Mouse (Mus musculus): Measurements from ENCODE around the gene Npc1l1. TPM values are rescaled to one million over a fixed set of nuclear protein-coding genes. Genes with fewer than 3 reads are reported as not detected.

Npc1l1 gene
- total and polyA plus RNA-seq, 3 experiments: 0.10 TPM; not detected in 2

GRCm38 (mm10) chr11:6174719-6175118, 55.2 kb downstream of the Npc1l1 start (continued):
- no peak for TF ChIP-seq MYB (IDR thresholded peaks at IDR 0.05; ENCODE audit: low read depth, low read length)
- TF ChIP-seq BHLHE40 (IDR thresholded peaks at IDR 0.05; ENCODE audit: borderline replicate concordance, low read depth, low read length): peak; percentile 61; the same call in 1 of the 2 replicates
- TF ChIP-seq ZMIZ1 (IDR thresholded peaks at IDR 0.05; ENCODE audit: low read depth, low read length): no peak
- TF ChIP-seq GABPA (IDR thresholded peaks at IDR 0.05; ENCODE audit: low read depth, low read length): no peak
- no peak for TF ChIP-seq CHD1 (IDR thresholded peaks at IDR 0.05; ENCODE audit: low read depth, low read length)
- peak; percentile 62; the same call in 1 of the 2 replicates for TF ChIP-seq RCOR1 (IDR thresholded peaks at IDR 0.05; ENCODE audit: low read depth, low read length)
- TF ChIP-seq KAT2A (conservative IDR thresholded peaks at IDR 0.05; ENCODE audit: low read depth, low read length): no peak
- peak in 1 of 2 experiments; percentile 54; a peak in 2 of 4 replicates for TF ChIP-seq EP300 (IDR thresholded peaks at IDR 0.05; ENCODE audit: low read depth in 1 of 2, low read length in 2 of 2)
- TF ChIP-seq ZKSCAN1 (IDR thresholded peaks at IDR 0.05; ENCODE audit: low read depth, low read length): no peak
- TF ChIP-seq MYC (IDR thresholded peaks at IDR 0.05; ENCODE audit: low read depth, low read length): peak; percentile 90
- peak; percentile 76 for TF ChIP-seq ETS1 (IDR thresholded peaks at IDR 0.05; ENCODE audit: low read depth, low read length)

GRCm38 (mm10) chr11:6169041-6169663, 60.8 kb downstream of the Npc1l1 start:
- H3K4me3 ChIP-seq (ENCODE audit: control insufficient read depth in 1 of 2, insufficient read depth in 1 of 2, low read depth in 2 of 2, low read length in 2 of 2): no peak overlapping the region
- H3K79me2 ChIP-seq (ENCODE audit: control insufficient read depth, insufficient read depth, low read length, poor library complexity): peaks cover 34% of the 10 kb centered on the region
- no peaks in the 10 kb centered on the region for H3K9me3 ChIP-seq (replicated peaks; ENCODE audit: insufficient read depth, low read length)
- peaks cover 0 to 5% of the 10 kb centered on the region in 2 experiments; a peak in 2 of 4 replicates for H3K36me3 ChIP-seq (ENCODE audit: control insufficient read depth in 1 of 2, insufficient read depth in 2 of 2, low read length in 2 of 2)
- H3K4me1 ChIP-seq (ENCODE audit: control insufficient read depth in 1 of 2, insufficient read depth in 2 of 2, low read length in 2 of 2): no peaks in the 10 kb centered on the region
- H3K27ac ChIP-seq (ENCODE audit: control insufficient read depth, low read depth, low read length): no peak overlapping the region
- H3K27me3 ChIP-seq (ENCODE audit: control insufficient read depth in 1 of 2, insufficient read depth in 2 of 2, low read length in 2 of 2): no peaks in the 10 kb centered on the region
- DNase-seq (ENCODE audit: low read depth, low spot score): no peak
- no peak for TF ChIP-seq ZKSCAN1 (IDR thresholded peaks at IDR 0.05; ENCODE audit: low read depth, low read length)
- TF ChIP-seq RCOR1 (IDR thresholded peaks at IDR 0.05; ENCODE audit: low read depth, low read length): no peak
- TF ChIP-seq NRF1 (IDR thresholded peaks at IDR 0.05; ENCODE audit: insufficient read depth, low read depth, low read length, poor library complexity, severe bottlenecking): no peak
- TF ChIP-seq JUND (IDR thresholded peaks at IDR 0.05; ENCODE audit: low read depth, low read length): no peak
- TF ChIP-seq CHD2 (IDR thresholded peaks at IDR 0.05; ENCODE audit: low read length): no peak
- H3K9ac ChIP-seq (ENCODE audit: control insufficient read depth, low read depth, low read length, poor library complexity, severe bottlenecking): no peak overlapping the region

GRCm38 (mm10) chr11:6166351-6166750, 63.6 kb downstream of the Npc1l1 start:
- Histone ChIP-seq H3K4me1 (ENCODE audit: control insufficient read depth in 1 of 2, insufficient read depth in 2 of 2, low read length in 2 of 2) (no peaks in the 10 kb centered on the region), H3K9me3 (replicated peaks; ENCODE audit: insufficient read depth, low read length) (no peaks in the 10 kb centered on the region), H3K27ac (ENCODE audit: control insufficient read depth, low read depth, low read length) (no peak overlapping the region), H3K4me3 (ENCODE audit: control insufficient read depth in 1 of 2, insufficient read depth in 1 of 2, low read depth in 2 of 2, low read length in 2 of 2) (no peak overlapping the region), H3K79me2 (ENCODE audit: control insufficient read depth, insufficient read depth, low read length, poor library complexity) (peaks cover 26% of the 10 kb centered on the region), H3K36me3 (ENCODE audit: control insufficient read depth in 1 of 2, insufficient read depth in 2 of 2, low read length in 2 of 2) (peaks cover 0 to 5% of the 10 kb centered on the region in 2 experiments; a peak in 2 of 4 replicates), H3K9ac (ENCODE audit: control insufficient read depth, low read depth, low read length, poor library complexity, severe bottlenecking) (no peak overlapping the region), H3K27me3 (ENCODE audit: control insufficient read depth in 1 of 2, insufficient read depth in 2 of 2, low read length in 2 of 2) (no peaks in the 10 kb centered on the region)
- TF ChIP-seq MAZ (IDR thresholded peaks at IDR 0.05; ENCODE audit: low read depth, low read length) (no peak), USF1 (IDR thresholded peaks at IDR 0.05; ENCODE audit: low read depth, low read length) (no peak), GATA1 (IDR thresholded peaks at IDR 0.05; ENCODE audit: low read depth, low read length) (no peak), ZC3H11A (IDR thresholded peaks at IDR 0.05; ENCODE audit: low read depth, low read length) (no peak), EP300 (IDR thresholded peaks at IDR 0.05; ENCODE audit: low read depth in 1 of 2, low read length in 2 of 2) (no peak), TBP (IDR thresholded peaks at IDR 0.05; ENCODE audit: low read depth, low read length) (no peak), ELF1 (IDR thresholded peaks at IDR 0.05; ENCODE audit: low read depth, low read length) (no peak), USF2 (IDR thresholded peaks at IDR 0.05; ENCODE audit: borderline replicate concordance in 1 of 2, insufficient read depth in 1 of 2, low read depth in 1 of 2, low read length in 2 of 2) (no peak), MXI1 (IDR thresholded peaks at IDR 0.05; ENCODE audit: low read depth, low read length) (no peak), CHD1 (IDR thresholded peaks at IDR 0.05; ENCODE audit: low read depth, low read length) (no peak), ZKSCAN1 (IDR thresholded peaks at IDR 0.05; ENCODE audit: low read depth, low read length) (no peak), MAFK (IDR thresholded peaks at IDR 0.05; ENCODE audit: borderline replicate concordance, low read depth, low read length) (no peak), POLR2AphosphoS5 (IDR thresholded peaks at IDR 0.05; ENCODE audit: borderline replicate concordance, low read depth, low read length) (no peak), BHLHE40 (IDR thresholded peaks at IDR 0.05; ENCODE audit: borderline replicate concordance, low read depth, low read length) (no peak), TAL1 (IDR thresholded peaks at IDR 0.05; ENCODE audit: low read length) (no peak), ZMIZ1 (IDR thresholded peaks at IDR 0.05; ENCODE audit: low read depth, low read length) (no peak), E2F4 (IDR thresholded peaks at IDR 0.05; ENCODE audit: borderline replicate concordance, low read depth, low read length) (no peak), UBTF (IDR thresholded peaks at IDR 0.05; ENCODE audit: borderline replicate concordance, insufficient read depth, low read depth, low read length) (no peak)
- no peak for DNase-seq (ENCODE audit: low read depth, low spot score)
